Mouse (Mus musculus) gonadal fat pad, adult 2 months (tissue): ENCODE results near the gene Gm10964. TPM values are rescaled to one million over a fixed set of nuclear protein-coding genes. Genes with fewer than 3 reads are reported as not detected.

Experiments
- DNase-seq: peaks from one replicate; pipeline ENCODE4 v3.0.0-alpha.2; 2012; ENCODE audit warnings: low read depth
- polyA plus RNA-seq: library from polyadenylated mRNA; depleted of rRNA; stranded (reverse); fragments of >200 nt; gene quantifications from 2 replicates; pipeline ENCODE4 v1.2.3, GENCODE M21; 2012

The Gm10964 gene
- polyA plus RNA-seq, 1 experiment: not detected

DNA sequence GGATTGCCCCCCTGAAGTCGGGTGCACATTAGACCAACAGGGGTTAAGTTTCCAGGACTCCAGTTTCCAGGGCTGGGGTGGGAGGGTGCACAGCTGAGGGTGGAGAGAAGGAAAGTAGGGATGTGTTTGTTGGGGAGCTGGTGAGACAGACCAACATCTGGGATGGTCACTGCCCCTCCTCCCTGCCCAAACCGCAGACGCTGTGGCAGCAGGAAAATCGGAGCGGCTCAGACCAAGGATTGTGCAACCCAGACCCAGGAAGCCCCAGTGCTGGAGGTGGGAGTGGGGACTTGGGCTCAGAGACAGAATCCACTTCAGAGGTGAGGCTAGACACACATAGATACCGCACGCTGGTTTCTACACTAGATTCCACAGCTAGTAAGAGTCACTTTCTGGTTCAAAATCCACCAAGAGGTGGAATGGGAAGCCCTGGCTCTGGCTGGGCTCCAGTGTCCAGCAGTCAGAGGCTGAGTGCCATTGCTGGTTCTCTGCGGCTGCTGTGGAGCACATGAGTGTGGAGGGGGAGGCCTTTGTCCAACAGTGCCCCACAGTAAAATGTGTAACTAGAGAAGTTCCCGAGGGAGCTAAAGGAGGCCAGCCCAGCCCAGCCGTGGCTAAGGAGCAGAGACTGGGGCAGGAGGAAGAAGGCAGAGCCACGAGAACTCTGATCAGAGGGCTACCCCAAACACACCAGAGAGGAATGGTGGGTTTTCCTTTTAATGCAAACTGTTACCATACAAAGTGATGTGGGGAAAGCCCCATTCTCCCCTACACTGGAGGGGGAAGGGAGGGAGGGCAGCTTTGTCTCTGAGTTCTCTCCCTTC, 4.3 kb upstream of the Gm10964 start:
- no peak for DNase-seq

DNA sequence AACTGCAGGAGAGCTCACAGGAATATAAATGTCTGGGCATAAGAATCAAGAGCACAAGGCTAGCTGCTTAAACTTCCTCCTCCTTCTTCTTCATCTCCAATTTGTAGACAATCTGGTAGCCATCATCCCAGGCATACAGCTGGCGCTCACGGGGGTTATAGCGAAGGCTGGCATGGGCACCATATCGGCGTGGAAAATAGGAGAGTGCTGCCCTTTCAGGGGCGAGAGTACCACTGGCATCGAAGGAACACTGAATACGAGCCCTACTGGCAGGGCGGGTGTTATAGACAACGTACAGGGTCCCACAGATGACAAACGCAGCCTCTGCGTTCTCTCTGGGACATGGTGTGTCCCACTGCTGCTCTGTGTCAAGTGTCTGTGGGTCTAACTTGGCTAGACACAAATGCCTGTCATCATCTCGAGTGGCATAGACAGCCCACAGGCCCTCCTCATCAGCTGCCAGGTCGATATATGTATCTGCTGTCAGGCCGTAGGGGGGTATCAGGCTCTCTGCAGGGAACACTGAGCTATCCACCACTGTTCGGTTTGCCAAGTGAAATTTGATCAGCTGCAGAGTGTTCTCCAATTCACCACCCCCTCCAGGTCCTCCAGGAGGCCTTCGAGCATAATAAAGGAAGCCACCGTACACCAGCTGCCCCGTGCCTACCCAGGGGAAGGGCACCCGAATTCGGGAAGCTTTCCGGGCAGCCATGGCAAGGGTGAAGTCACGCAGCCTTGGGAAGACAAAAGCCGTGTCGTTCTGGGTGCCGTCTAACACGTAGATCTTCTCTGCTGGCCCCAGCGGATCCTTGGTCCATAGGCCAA, 3.2 kb upstream of the Gm10964 start:
- no peak for DNase-seq

DNA sequence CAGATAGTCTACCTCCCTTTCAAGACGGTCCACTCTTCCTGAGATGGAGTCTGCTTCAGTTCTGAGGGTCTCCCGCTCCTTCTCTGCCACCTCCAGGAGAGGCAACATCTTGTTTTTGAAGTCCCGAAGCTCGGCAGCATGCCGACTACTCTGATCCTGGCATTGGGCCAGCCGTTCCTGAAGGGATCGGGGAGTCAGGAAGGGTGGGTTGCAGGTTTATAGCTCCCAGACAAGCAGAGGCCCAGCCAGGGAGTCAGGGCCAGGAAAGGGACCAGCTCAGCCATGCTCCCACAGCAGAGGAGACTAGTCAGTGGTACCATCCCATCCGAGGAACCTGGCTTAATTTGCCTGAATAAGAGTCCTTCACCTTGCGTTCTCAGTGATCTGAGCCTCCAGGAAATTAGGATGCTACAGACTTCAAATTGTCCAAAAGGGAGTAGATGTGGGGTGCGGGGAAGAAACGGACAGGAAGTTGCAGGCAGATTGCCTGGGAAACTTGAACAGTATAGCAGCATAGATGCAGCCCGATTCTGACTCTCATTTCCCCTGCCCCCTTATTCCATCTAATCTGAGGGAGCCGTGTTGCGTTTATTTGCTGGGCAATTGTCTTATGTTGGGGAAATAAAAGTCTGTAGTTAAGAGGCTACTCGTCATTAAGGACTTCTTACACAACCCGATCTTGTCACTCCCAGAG, 2.0 kb upstream of the Gm10964 start:
- no peak for DNase-seq

- no peak for DNase-seq
These were observed 1.2 kb upstream of the Gm10964 start, which contains the start of gene Olfml3 for GRCm38 (mm10) chr3:103737778-103738571. TSS of gene Olfml3 (minus strand) at chr3:103738001.

- no peak for DNase-seq
These were observed 1.2 kb downstream of the Gm10964 start for GRCm38 (mm10) chr3:103740342-103740741.

DNA sequence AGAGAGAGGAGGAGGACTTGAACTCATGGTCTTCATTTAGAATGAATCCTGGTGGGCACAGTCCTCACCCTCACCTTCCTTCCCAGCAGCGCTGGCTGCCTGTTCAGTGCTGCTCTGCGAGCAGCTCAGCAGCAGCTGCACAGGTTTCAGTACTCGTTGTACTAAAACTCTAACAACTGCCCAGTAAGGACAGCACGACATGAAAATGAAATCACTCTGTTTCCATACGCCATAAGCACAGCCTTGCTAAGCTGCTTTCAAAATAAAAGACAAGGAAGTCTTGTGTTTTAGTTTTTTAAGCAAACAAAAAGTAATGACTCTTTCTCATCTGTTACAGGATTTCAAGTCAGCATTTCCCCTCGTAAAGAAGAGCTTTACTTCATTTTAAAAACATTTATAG, 4.0 kb downstream of the Gm10964 start:
- DNase-seq: no peak

GRCm38 (mm10) chr3:103745001-103745770, 6.0 kb downstream of the Gm10964 start:
- no peak for DNase-seq

- no peak for DNase-seq
These were observed 7.5 kb downstream of the Gm10964 start for GRCm38 (mm10) chr3:103746711-103747110.

- DNase-seq: no peak
These were observed 12.4 kb downstream of the Gm10964 start for GRCm38 (mm10) chr3:103751558-103751957.

GRCm38 (mm10) chr3:103755351-103755750, 16.2 kb downstream of the Gm10964 start:
- DNase-seq: no peak

- no peak for DNase-seq
These were observed 17.8 kb downstream of the Gm10964 start for GRCm38 (mm10) chr3:103756920-103757319.

- DNase-seq: no peak
These were observed 19.3 kb downstream of the Gm10964 start for GRCm38 (mm10) chr3:103758456-103758855.

DNA sequence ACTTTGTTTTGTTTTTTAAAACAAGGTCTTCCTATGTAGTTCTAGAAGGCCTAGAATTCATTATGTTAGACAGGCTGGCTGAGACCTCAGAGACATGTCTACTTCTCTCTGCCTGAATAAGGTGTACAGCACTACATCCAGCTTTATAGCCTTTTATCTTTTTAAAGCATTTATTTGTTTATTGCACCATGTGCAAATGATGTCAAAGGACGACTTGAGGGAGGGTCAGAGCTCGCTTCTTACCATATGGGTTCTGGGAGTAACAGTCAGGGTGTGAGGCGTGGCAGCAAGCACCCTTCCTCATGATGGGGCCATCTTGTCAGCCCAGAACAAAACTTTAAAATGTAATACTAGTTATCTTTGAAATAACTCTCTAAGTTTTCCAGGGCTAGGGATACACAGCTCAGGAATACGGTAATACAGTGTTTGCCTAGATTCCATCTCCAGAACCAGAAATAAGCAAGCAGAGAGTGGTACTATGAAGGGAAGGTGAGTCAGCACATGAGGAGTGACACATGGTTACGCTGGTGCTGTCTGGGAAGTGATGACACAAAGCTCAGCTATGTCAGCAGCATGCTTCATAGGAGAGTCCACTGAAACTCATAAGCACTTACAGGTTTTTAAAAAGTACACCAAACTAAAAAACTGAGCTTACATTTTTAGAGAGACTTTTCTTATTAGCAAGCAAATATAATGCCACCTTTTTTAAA, 20.2 kb downstream of the Gm10964 start:
- no peak for DNase-seq

DNA sequence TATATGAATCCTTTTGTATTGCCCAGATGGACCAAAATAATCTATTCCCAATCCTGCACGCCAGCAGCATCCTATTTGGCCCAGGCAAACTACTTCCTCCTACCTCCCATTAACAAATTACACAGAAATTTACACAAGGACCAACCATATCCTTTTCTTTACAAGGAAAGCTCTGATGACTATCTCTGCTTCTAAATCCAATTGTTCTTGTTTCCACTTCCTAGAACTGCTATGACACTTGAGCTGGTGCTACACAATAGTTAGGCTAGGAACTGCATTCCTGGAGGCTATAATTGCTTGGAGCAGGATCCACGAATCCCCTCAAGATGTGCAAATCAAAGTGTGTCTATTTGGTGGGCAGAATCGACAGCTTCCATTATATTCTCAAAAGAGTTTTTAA, 27.6 kb downstream of the Gm10964 start:
- no peak for DNase-seq

DNA sequence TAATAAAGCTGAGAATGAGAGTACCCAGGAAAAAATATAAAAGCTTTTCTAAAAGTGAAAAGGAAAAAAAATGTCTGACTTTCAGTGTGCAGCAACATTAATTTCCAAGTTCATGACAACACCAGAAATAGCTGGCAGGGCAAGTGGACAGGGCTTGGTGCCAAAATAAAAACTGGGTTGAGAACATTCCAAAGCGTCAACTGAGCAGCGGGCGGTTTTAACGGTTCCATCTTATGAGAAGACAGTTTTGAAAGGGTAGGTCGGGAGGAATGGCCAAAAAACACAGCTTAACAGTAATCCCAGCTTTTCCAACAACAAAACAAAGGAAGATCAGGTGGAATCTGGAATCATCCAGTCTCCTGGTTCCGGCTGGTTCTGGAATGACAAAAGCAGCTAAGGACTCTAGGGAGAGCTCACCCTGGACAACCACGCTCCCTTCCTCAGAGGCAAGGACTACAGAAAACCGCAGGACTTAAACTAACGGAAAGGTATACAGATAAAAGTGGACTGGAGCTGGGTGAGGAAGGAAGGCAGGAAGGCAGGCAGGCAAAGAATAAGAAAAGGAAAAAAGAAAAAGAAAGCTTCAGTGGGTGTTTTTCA, 32.5 kb downstream of the Gm10964 start:
- no peak for DNase-seq

- no peak for DNase-seq
These were observed 33.7 kb downstream of the Gm10964 start for GRCm38 (mm10) chr3:103772846-103773245.

- DNase-seq: no peak
These were observed 34.3 kb downstream of the Gm10964 start for GRCm38 (mm10) chr3:103773508-103773907.

- no peak for DNase-seq
These were observed 34.8 kb downstream of the Gm10964 start for GRCm38 (mm10) chr3:103774009-103774408.

DNA sequence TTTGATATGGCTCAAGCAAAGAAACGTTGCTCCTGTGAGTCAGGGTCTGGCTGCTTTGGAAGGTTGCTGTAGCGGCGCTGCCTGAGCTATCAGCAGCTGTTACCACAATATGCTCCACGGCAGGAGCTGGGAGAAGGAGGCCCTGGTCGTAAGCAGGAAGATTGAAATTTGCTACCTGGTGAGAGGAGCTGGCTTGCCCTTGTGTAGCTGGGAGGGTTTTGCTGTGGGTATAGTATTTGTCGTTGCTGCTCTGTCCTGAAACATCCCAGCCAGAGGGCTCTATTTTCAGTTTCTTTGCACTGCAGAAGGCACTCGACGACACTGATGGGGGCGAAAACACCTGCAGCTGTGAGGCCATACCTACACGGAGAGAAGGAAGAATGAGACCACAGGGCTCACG, 38.8 kb downstream of the Gm10964 start:
- no peak for DNase-seq

- no peak for DNase-seq
These were observed 39.5 kb downstream of the Gm10964 start for GRCm38 (mm10) chr3:103778660-103779059.
